ENCODE assay signal across 26 mouse cellular contexts in genomic region chr6:27800881-27801572, GRCm38 (mm10).
DNase-seq lines count a peak whose midpoint lies in the region; ATAC-seq lines count a peak whose summit lies in the region.
"Had no signal": no experiment of that assay in that cellular context is flagged by ENCODE, and none has a peak within 500 bp of the region (broad histone marks: within the 10 kb centered on the region; RNA-seq: fewer than 3 reads in every experiment).

No protein-coding gene starts in this region.

- H3K36me3 ChIP-seq in embryonic facial prominence, embryonic 14.5 days (ENCODE audit: control insufficient read depth, insufficient read depth, low read length) = no peaks in the 10 kb centered on the region
- H3K36me3 ChIP-seq in embryonic facial prominence, embryonic 10.5 days (replicated peaks) = no peaks in the 10 kb centered on the region
- no peaks in the 10 kb centered on the region for H3K36me3 ChIP-seq in hindbrain, embryonic 16.5 days (ENCODE audit: control insufficient read depth, insufficient read depth, low read length)
- H3K36me3 ChIP-seq in hindbrain, embryonic 12.5 days = no peaks in the 10 kb centered on the region
- no peaks in the 10 kb centered on the region for H3K36me3 ChIP-seq in neural tube, embryonic 13.5 days
- H3K36me3 ChIP-seq: embryonic facial prominence, embryonic 12.5 days; forebrain, embryonic 12.5 days; forebrain, embryonic 15.5 days; heart, embryonic 12.5 days; heart, embryonic 15.5 days; intestine, embryonic 15.5 days had no signal

- no peak overlapping the region for H3K4me3 ChIP-seq in embryonic facial prominence, embryonic 14.5 days (ENCODE audit: low read depth, low read length)
- H3K4me3 ChIP-seq in embryonic facial prominence, embryonic 10.5 days = no peak overlapping the region
- no peak overlapping the region for H3K4me3 ChIP-seq in hindbrain, embryonic 16.5 days (ENCODE audit: low read length)
- H3K4me3 ChIP-seq in hindbrain, embryonic 12.5 days = no peak overlapping the region
- no peak overlapping the region for H3K4me3 ChIP-seq in neural tube, embryonic 13.5 days
- H3K4me3 ChIP-seq: embryonic facial prominence, embryonic 12.5 days; erythroblast, embryonic 14.5 days; forebrain, embryonic 12.5 days; forebrain, embryonic 15.5 days; gastrocnemius, adult 2 months; heart, embryonic 12.5 days; heart, embryonic 15.5 days; intestine, embryonic 15.5 days had no signal

- no peak overlapping the region for H3K27ac ChIP-seq in embryonic facial prominence, embryonic 14.5 days (replicated peaks; ENCODE audit: low read depth, low read length)
- H3K27ac ChIP-seq in embryonic facial prominence, embryonic 10.5 days (replicated peaks) = no peak overlapping the region
- no peak overlapping the region for H3K27ac ChIP-seq in hindbrain, embryonic 16.5 days (ENCODE audit: low read depth, low read length)
- H3K27ac ChIP-seq in hindbrain, embryonic 12.5 days = no peak overlapping the region
- no peak overlapping the region for H3K27ac ChIP-seq in neural tube, embryonic 13.5 days (replicated peaks)
- H3K27ac ChIP-seq: embryonic facial prominence, embryonic 12.5 days; forebrain, embryonic 12.5 days; forebrain, embryonic 15.5 days; gastrocnemius, adult 2 months; heart, embryonic 15.5 days; intestine, embryonic 15.5 days had no signal

- WGBS in embryonic facial prominence, embryonic 14.5 days = 66% methylated on average over 6 of the region's 6 CpGs
- WGBS in embryonic facial prominence, embryonic 10.5 days = 74% methylated on average over 6 of the region's 6 CpGs
- WGBS in hindbrain, embryonic 16.5 days = 57% methylated on average over 6 of the region's 6 CpGs
- WGBS in hindbrain, embryonic 12.5 days = 63% methylated on average over 6 of the region's 6 CpGs
- 46% methylated on average over 6 of the region's 6 CpGs for WGBS in neural tube, embryonic 13.5 days

- H3K27me3 ChIP-seq in embryonic facial prominence, embryonic 14.5 days (replicated peaks; ENCODE audit: control insufficient read depth, insufficient read depth, low read length) = no peaks in the 10 kb centered on the region
- H3K27me3 ChIP-seq in embryonic facial prominence, embryonic 10.5 days (replicated peaks; ENCODE audit: low read depth, poor library complexity, severe bottlenecking) = no peaks in the 10 kb centered on the region
- no peaks in the 10 kb centered on the region for H3K27me3 ChIP-seq in hindbrain, embryonic 16.5 days (replicated peaks; ENCODE audit: control insufficient read depth, insufficient read depth, low read length)
- no peaks in the 10 kb centered on the region for H3K27me3 ChIP-seq in hindbrain, embryonic 12.5 days
- H3K27me3 ChIP-seq in neural tube, embryonic 13.5 days = no peaks in the 10 kb centered on the region
- H3K27me3 ChIP-seq: embryonic facial prominence, embryonic 12.5 days; forebrain, embryonic 12.5 days; forebrain, embryonic 15.5 days; heart, embryonic 12.5 days; heart, embryonic 15.5 days; intestine, embryonic 15.5 days had no signal

- ATAC-seq in embryonic facial prominence, embryonic 14.5 days (ENCODE audit: low read depth) = 0 out of 2 replicates have a peak, but pooled peaks have one; percentile 22
- peak; percentile 52; the same call in 1 of the 2 replicates for ATAC-seq in hindbrain, embryonic 16.5 days
- ATAC-seq in hindbrain, embryonic 12.5 days (ENCODE audit: low FRiP score) = no peak
- 0 out of 2 replicates have a peak, but pooled peaks have one; percentile 59 for ATAC-seq in neural tube, embryonic 13.5 days (ENCODE audit: low read depth)
- ATAC-seq: forebrain, embryonic 15.5 days; intestine, embryonic 15.5 days; Patski had no signal

- no peaks in the 10 kb centered on the region for H3K4me1 ChIP-seq in embryonic facial prominence, embryonic 14.5 days (ENCODE audit: control insufficient read depth, insufficient read depth, low read length)
- no peaks in the 10 kb centered on the region for H3K4me1 ChIP-seq in embryonic facial prominence, embryonic 10.5 days
- no peaks in the 10 kb centered on the region; the same call in 1 of the 2 replicates for H3K4me1 ChIP-seq in hindbrain, embryonic 16.5 days (ENCODE audit: control insufficient read depth, insufficient read depth, low read depth, low read length)
- no peaks in the 10 kb centered on the region for H3K4me1 ChIP-seq in hindbrain, embryonic 12.5 days
- no peaks in the 10 kb centered on the region for H3K4me1 ChIP-seq in neural tube, embryonic 13.5 days (replicated peaks)
- H3K4me1 ChIP-seq: embryonic facial prominence, embryonic 12.5 days; forebrain, embryonic 12.5 days; forebrain, embryonic 15.5 days; heart, embryonic 12.5 days; heart, embryonic 15.5 days; intestine, embryonic 15.5 days had no signal

- DNase-seq in embryonic facial prominence, embryonic 14.5 days (ENCODE audit: low spot score) = peak; percentile 34
- no peak for DNase-seq in embryonic facial prominence, embryonic 10.5 days (ENCODE audit: low spot score)
- no peak for DNase-seq in neural tube, embryonic 10.5 days (ENCODE audit: extremely low spot score, low spot score)
- no peak for DNase-seq in retina, embryonic 14.5 days (ENCODE audit: low spot score)
- no peak for DNase-seq in frontal cortex, postnatal 36 days (ENCODE audit: low spot score in 2 of 2)
- DNase-seq: adrenal gland, postnatal 10 days; adrenal gland, postnatal 36 days; cerebellum, adult 18-20 months; cerebellum, adult 9-10 months; cerebellum, postnatal 14 days; gastrocnemius, adult 2 months; gastrocnemius, postnatal 14 days; heart, adult 11 months; heart, postnatal 10 days; heart, postnatal 36 days had no signal

- H3K9me3 ChIP-seq in embryonic facial prominence, embryonic 14.5 days (ENCODE audit: control insufficient read depth, low read length) = no peaks in the 10 kb centered on the region
- H3K9me3 ChIP-seq in embryonic facial prominence, embryonic 10.5 days = no peaks in the 10 kb centered on the region
- no peaks in the 10 kb centered on the region for H3K9me3 ChIP-seq in hindbrain, embryonic 16.5 days (ENCODE audit: control insufficient read depth, low read length)
- H3K9me3 ChIP-seq in hindbrain, embryonic 12.5 days (replicated peaks) = no peaks in the 10 kb centered on the region
- no peaks in the 10 kb centered on the region for H3K9me3 ChIP-seq in neural tube, embryonic 13.5 days
- H3K9me3 ChIP-seq: embryonic facial prominence, embryonic 12.5 days; forebrain, embryonic 12.5 days; forebrain, embryonic 15.5 days; heart, embryonic 12.5 days; heart, embryonic 15.5 days; intestine, embryonic 15.5 days had no signal

- no peak overlapping the region for H3K4me2 ChIP-seq in embryonic facial prominence, embryonic 14.5 days (ENCODE audit: low read depth, low read length)
- no peak overlapping the region for H3K4me2 ChIP-seq in hindbrain, embryonic 16.5 days (ENCODE audit: low read length)
- no peak overlapping the region for H3K4me2 ChIP-seq in hindbrain, embryonic 12.5 days (replicated peaks)
- H3K4me2 ChIP-seq in neural tube, embryonic 13.5 days = no peak overlapping the region
- H3K4me2 ChIP-seq: embryonic facial prominence, embryonic 12.5 days; forebrain, embryonic 12.5 days; forebrain, embryonic 15.5 days; heart, embryonic 12.5 days; heart, embryonic 15.5 days; intestine, embryonic 15.5 days had no signal

- no peak overlapping the region for H3K9ac ChIP-seq in embryonic facial prominence, embryonic 14.5 days (ENCODE audit: low read depth, low read length)
- H3K9ac ChIP-seq in hindbrain, embryonic 16.5 days (ENCODE audit: low read depth, low read length) = no peak overlapping the region
- no peak overlapping the region for H3K9ac ChIP-seq in hindbrain, embryonic 12.5 days
- no peak overlapping the region for H3K9ac ChIP-seq in neural tube, embryonic 13.5 days
- H3K9ac ChIP-seq: embryonic facial prominence, embryonic 12.5 days; forebrain, embryonic 12.5 days; forebrain, embryonic 15.5 days; heart, embryonic 12.5 days; heart, embryonic 15.5 days; intestine, embryonic 15.5 days had no signal
